Mouse (Mus musculus) lung, embryonic 14.5 days (tissue): ENCODE data around the gene Abi1. TPM values are rescaled to one million over a fixed set of nuclear protein-coding genes. Genes with fewer than 3 reads are reported as not detected.

Experiments used
- ATAC-seq: fragments of 200-750 bp; cut with Nextera tagmentation; 2 replicates; pipeline ENCODE4 v1.8.0; 2017; ENCODE audit warnings: mild to moderate bottlenecking, moderate TSS enrichment, moderate library complexity; ENCODE audit not compliant: insufficient read depth
- DNase-seq: peaks from one replicate; pipeline ENCODE4 v3.0.0-alpha.2; 2015
- H3K27ac ChIP-seq: fragments of 300-500 bp; sonication (generic); 2 replicates; pipeline ENCODE4 v1.5.1; 2014; ENCODE audit warnings: low read depth, mild to moderate bottlenecking, moderate library complexity
- H3K27me3 ChIP-seq: fragments of 300-500 bp; sonication (generic); 2 replicates; pipeline ENCODE4 v1.6.1; 2014; ENCODE audit warnings: low read length, control low read depth; ENCODE audit not compliant: insufficient read depth
- H3K36me3 ChIP-seq: fragments of 300-500 bp; sonication (generic); 2 replicates; pipeline ENCODE4 v1.6.1; 2014; ENCODE audit warnings: control low read depth; ENCODE audit not compliant: insufficient read depth
- H3K4me1 ChIP-seq: fragments of 300-500 bp; sonication (generic); 2 replicates; pipeline ENCODE4 v1.6.1; 2014; ENCODE audit warnings: antibody characterized with exemption, control low read depth; ENCODE audit not compliant: insufficient read depth
- H3K4me2 ChIP-seq: fragments of 300-500 bp; sonication (generic); 2 replicates; pipeline ENCODE4 v1.6.1; 2014; ENCODE audit warnings: mild to moderate bottlenecking
- H3K4me3 ChIP-seq: fragments of 300-500 bp; sonication (generic); 2 replicates; pipeline ENCODE4 v1.5.1; 2014; ENCODE audit warnings: low read depth, low read length
- H3K9ac ChIP-seq: fragments of 300-500 bp; sonication (generic); 2 replicates; pipeline ENCODE4 v1.6.1; 2014
- H3K9me3 ChIP-seq: fragments of 300-500 bp; sonication (generic); 2 replicates; pipeline ENCODE4 v1.6.1; 2016; ENCODE audit warnings: low read depth, low read length, control low read depth
- CTCF ChIP-seq: IDR thresholded peaks from 2 replicates; pipeline ENCODE4 v1.5.1; 2016; ENCODE audit warnings: antibody characterized with exemption, low read depth
- WGBS: fragments of 180-500 bp; shearing (Covaris S2); extraction: QIAGEN DNeasy Blood & Tissue Kit; methylation state at CpG from one replicate; pipeline ENCODE4 v1.1.7; 2014; 5-methylcytosine and 5-hydroxymethylcytosine counted together
- polyA plus RNA-seq: library from polyadenylated mRNA; unstranded; fragments of >200 nt; fragmentation: Nextera tagmentation; extraction: Ambion mirVana; gene quantifications from 2 replicates; pipeline ENCODE4 v1.2.1, GENCODE M21; 2014

Abi1 gene
- polyA plus RNA-seq, 1 experiment from 2014 or later = 46.5 TPM

- TF ChIP-seq CTCF = no peak
- Histone ChIP-seq H3K4me1 (no peaks in the 10 kb centered on the region), H3K4me3 (peak within 1 kb of the TSS; percentile 87), H3K27me3 (no peaks in the 10 kb centered on the region), H3K9ac (peak within 1 kb of the TSS; percentile 79), H3K4me2 (peak within 1 kb of the TSS; percentile 79), H3K36me3 (0 out of 2 replicates have a peak, but pooled peaks cover 6% of the 10 kb centered on the region), H3K27ac (peak within 1 kb of the TSS; percentile 78), H3K9me3 (no peaks in the 10 kb centered on the region)
- ATAC-seq (peak; percentile 100), DNase-seq (peak; percentile 95)
- WGBS = under 1% methylated on average over 74 of the region's 81 CpGs
Measured at GRCm38 (mm10) chr2:22895282-22896273, 144.5 kb downstream of the Abi1 start, which contains the start of gene Pdss1. Gene Pdss1, plus strand, starts transcription at chr2:22895522.

DNA sequence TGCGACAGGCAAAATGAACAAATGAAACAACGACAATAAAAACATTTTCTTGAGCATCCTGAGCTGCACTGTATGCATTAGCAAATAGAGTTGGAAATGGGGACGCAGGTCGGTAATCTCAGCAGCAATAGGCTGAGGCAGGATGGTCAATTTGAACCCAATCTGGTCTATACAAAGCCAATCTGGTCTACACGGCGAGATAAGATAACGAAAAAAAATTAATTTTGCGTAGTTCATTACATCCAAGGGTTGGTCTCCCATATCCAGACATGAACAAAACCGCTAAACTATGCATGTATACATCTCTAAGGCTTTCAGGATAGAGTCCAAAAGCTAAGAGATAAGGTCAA, 145.1 kb downstream of the Abi1 start:
- H3K4me1 ChIP-seq = no peaks in the 10 kb centered on the region
- 21% methylated on average over 9 of the region's 9 CpGs for WGBS
- H3K27ac ChIP-seq = peak overlapping the region; percentile 78; the same call in 1 of the 2 replicates
- no peaks in the 10 kb centered on the region for H3K27me3 ChIP-seq
- no peak for DNase-seq
- peak overlapping the region; percentile 87 for H3K4me3 ChIP-seq
- ATAC-seq = 0 out of 2 replicates have a peak, but pooled peaks have one; percentile 40
- no peaks in the 10 kb centered on the region for H3K9me3 ChIP-seq
- TF ChIP-seq CTCF = no peak
- H3K36me3 ChIP-seq = 0 out of 2 replicates have a peak, but pooled peaks cover 6% of the 10 kb centered on the region
- peak overlapping the region; percentile 79 for H3K9ac ChIP-seq
- peak overlapping the region; percentile 79 for H3K4me2 ChIP-seq

Other genes starting within 250 kb of the Abi1 start
- 24.3 and 28.1 TPM in 2 replicates for gene Pdss1, start 144.7 kb downstream of the Abi1 start, polyA plus RNA-seq
- gene Acbd5, start 27.9 kb upstream of the Abi1 start, polyA plus RNA-seq = 21.2 and 24.6 TPM in 2 replicates
- 16.3 and 18.7 TPM in 2 replicates for gene Mastl, start 115.8 kb upstream of the Abi1 start, polyA plus RNA-seq
- 81.1 and 86.0 TPM in 2 replicates for gene Yme1l1, start 116.1 kb upstream of the Abi1 start, polyA plus RNA-seq
- gene 4931423N10Rik, start 167.2 kb upstream of the Abi1 start, polyA plus RNA-seq = not detected in 2 replicates